Comparison of ENCODE assay signal across 18 mouse cellular contexts in the genomic region with DNA sequence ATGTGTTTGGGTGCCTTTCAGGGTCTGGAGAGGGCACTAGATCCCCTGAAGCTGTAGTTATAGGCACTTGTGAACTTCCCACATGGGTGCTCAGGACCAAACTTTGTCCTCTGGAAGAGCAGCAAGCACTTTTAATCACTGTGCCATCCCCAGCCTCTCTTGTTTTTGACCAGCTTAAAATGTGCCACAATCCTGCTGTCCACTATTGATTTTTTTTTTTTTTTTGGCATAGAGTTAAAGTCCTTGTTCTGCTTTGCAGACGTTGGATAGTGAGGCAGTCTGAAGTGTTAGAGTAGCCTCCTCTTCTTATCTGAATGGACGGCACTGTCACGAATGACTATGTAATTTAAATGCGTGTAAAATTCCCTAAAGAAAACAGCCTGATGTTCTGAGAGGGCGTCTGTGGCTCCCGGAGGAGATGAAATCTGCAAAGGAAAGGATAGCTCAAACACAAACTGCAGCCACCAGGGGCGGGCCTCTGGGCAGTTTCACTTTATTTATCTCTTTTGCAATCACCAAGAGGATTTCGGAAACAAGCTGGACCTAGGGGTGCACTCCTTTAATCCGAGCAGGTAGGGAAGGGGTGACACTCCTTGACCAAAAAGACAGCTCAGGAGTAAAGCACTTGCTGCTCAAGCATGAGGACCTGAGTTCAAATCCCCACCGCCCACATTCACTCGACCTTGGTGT.
"Had no signal": no experiment of that assay in that cellular context is flagged by ENCODE, and none has a peak within 500 bp of the region (broad histone marks: within the 10 kb centered on the region; RNA-seq: fewer than 3 reads in every experiment).

No protein-coding gene starts in this region.

- H3K9me3 ChIP-seq: midbrain, embryonic 10.5 days; midbrain, embryonic 13.5 days; midbrain, embryonic 15.5 days; neural tube, embryonic 13.5 days; neural tube, embryonic 15.5 days had no signal

- H3K4me2 ChIP-seq: lung, embryonic 14.5 days; midbrain, embryonic 13.5 days; midbrain, embryonic 15.5 days; neural tube, embryonic 13.5 days; neural tube, embryonic 15.5 days had no signal

- H3K27me3 ChIP-seq: midbrain, embryonic 13.5 days; midbrain, embryonic 15.5 days; neural tube, embryonic 13.5 days; neural tube, embryonic 15.5 days had no signal

- H3K36me3 ChIP-seq: midbrain, embryonic 10.5 days; midbrain, embryonic 13.5 days; midbrain, embryonic 15.5 days; neural tube, embryonic 13.5 days; neural tube, embryonic 15.5 days had no signal

- DNase-seq: lung, adult 18-20 months; lung, embryonic 14.5 days; lung, postnatal 10 days; lung, postnatal 4 days; retina, postnatal 1 day; right cerebral cortex, adult 18-20 months; right cerebral cortex, postnatal 25 days; right cerebral cortex, postnatal 4 days; spleen, adult 18-20 months; thymus, adult 18-20 months; thymus, postnatal 14 days; thymus, postnatal 36 days had no signal

- H3K27ac ChIP-seq: midbrain, embryonic 10.5 days; midbrain, embryonic 13.5 days; midbrain, embryonic 15.5 days; neural tube, embryonic 13.5 days; neural tube, embryonic 15.5 days had no signal

- ATAC-seq: midbrain, embryonic 13.5 days; midbrain, embryonic 15.5 days had no signal

- H3K4me3 ChIP-seq: midbrain, embryonic 10.5 days; midbrain, embryonic 13.5 days; midbrain, embryonic 15.5 days; myocyte; neural tube, embryonic 13.5 days; neural tube, embryonic 15.5 days had no signal

- H3K9ac ChIP-seq: lung, embryonic 14.5 days; midbrain, embryonic 13.5 days; midbrain, embryonic 15.5 days; neural tube, embryonic 13.5 days; neural tube, embryonic 15.5 days had no signal
